Mouse (Mus musculus) lung, embryonic 14.5 days (tissue): Measurements from ENCODE around the gene Ndufv3. TPM values are rescaled to one million over a fixed set of nuclear protein-coding genes. Genes with fewer than 3 reads are reported as not detected.

ENCODE experiments used
- ATAC-seq: fragments of 200-750 bp; cut with Nextera tagmentation; 2 replicates; pipeline ENCODE4 v1.8.0; 2017; ENCODE audit warnings: mild to moderate bottlenecking, moderate TSS enrichment, moderate library complexity; ENCODE audit not compliant: insufficient read depth
- DNase-seq: peaks from one replicate; pipeline ENCODE4 v3.0.0-alpha.2; 2015
- H3K27ac ChIP-seq: fragments of 300-500 bp; sonication (generic); 2 replicates; pipeline ENCODE4 v1.5.1; 2014; ENCODE audit warnings: low read depth, mild to moderate bottlenecking, moderate library complexity
- H3K27me3 ChIP-seq: fragments of 300-500 bp; sonication (generic); 2 replicates; pipeline ENCODE4 v1.6.1; 2014; ENCODE audit warnings: low read length, control low read depth; ENCODE audit not compliant: insufficient read depth
- H3K36me3 ChIP-seq: fragments of 300-500 bp; sonication (generic); 2 replicates; pipeline ENCODE4 v1.6.1; 2014; ENCODE audit warnings: control low read depth; ENCODE audit not compliant: insufficient read depth
- H3K4me1 ChIP-seq: fragments of 300-500 bp; sonication (generic); 2 replicates; pipeline ENCODE4 v1.6.1; 2014; ENCODE audit warnings: antibody characterized with exemption, control low read depth; ENCODE audit not compliant: insufficient read depth
- H3K4me2 ChIP-seq: fragments of 300-500 bp; sonication (generic); 2 replicates; pipeline ENCODE4 v1.6.1; 2014; ENCODE audit warnings: mild to moderate bottlenecking
- H3K4me3 ChIP-seq: fragments of 300-500 bp; sonication (generic); 2 replicates; pipeline ENCODE4 v1.5.1; 2014; ENCODE audit warnings: low read depth, low read length
- H3K9ac ChIP-seq: fragments of 300-500 bp; sonication (generic); 2 replicates; pipeline ENCODE4 v1.6.1; 2014
- H3K9me3 ChIP-seq: fragments of 300-500 bp; sonication (generic); 2 replicates; pipeline ENCODE4 v1.6.1; 2016; ENCODE audit warnings: low read depth, low read length, control low read depth
- CTCF ChIP-seq: IDR thresholded peaks from 2 replicates; pipeline ENCODE4 v1.5.1; 2016; ENCODE audit warnings: antibody characterized with exemption, low read depth
- WGBS: fragments of 180-500 bp; shearing (Covaris S2); extraction: QIAGEN DNeasy Blood & Tissue Kit; methylation state at CpG from one replicate; pipeline ENCODE4 v1.1.7; 2014; 5-methylcytosine and 5-hydroxymethylcytosine counted together
- microRNA-seq: library from miRNA; unstranded; fragments of <30 nt; microRNA quantifications from one replicate; pipeline ENCODE4, GENCODE M21; 2016; ENCODE audit warnings: borderline number of aligned reads
- polyA plus RNA-seq: library from polyadenylated mRNA; unstranded; fragments of >200 nt; fragmentation: Nextera tagmentation; extraction: Ambion mirVana; gene quantifications from 2 replicates; pipeline ENCODE4 v1.2.1, GENCODE M21; 2014

The Ndufv3 gene
- polyA plus RNA-seq, 1 experiment from 2014 or later: 238 TPM

DNA sequence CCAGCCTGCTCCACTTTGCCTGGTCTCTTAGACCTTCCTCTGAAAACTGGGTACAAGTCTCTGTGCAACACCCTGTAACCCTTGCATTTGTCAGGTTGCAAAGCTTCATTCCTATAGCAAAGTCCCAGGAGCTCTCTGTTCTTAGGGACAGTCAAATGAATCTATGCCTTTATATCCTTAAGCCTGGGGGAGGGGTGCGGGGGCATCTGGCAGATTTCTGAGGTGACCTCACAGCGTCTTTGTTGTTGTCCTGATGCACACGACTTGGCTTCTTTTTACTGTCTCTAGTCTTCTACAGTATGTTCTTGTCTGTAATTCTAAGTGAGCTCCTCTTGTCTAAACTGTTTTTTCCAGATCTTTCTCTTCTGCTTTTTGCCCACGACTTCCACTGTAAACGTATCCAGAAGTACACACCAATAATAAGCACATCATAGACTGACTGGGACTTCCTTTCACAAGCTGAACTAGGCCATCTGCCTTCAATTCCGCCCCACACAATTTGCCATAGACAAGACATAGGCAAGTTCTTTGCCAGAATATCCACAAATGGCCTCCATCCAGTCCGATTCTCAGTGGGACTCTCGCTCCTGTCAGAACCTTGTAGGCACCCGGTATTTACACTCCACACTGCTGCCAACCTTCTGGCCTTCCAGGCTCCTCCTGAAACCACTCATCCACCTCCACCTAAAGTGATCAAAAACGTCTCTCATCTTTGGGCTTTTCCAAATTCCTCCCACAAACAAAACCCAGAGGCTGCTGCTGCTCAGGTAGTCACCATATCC is 56.7 kb downstream of the Ndufv3 start:
- Histone ChIP-seq H3K9ac (no peak overlapping the region), H3K27ac (no peak overlapping the region), H3K4me2 (no peak overlapping the region), H3K36me3 (no peaks in the 10 kb centered on the region), H3K4me1 (no peaks in the 10 kb centered on the region), H3K4me3 (no peak overlapping the region), H3K9me3 (no peaks in the 10 kb centered on the region), H3K27me3 (no peaks in the 10 kb centered on the region)
- no peak for TF ChIP-seq CTCF
- WGBS: 73% methylated on average over 10 of the region's 10 CpGs
- ATAC-seq (no peak), DNase-seq (no peak)

DNA sequence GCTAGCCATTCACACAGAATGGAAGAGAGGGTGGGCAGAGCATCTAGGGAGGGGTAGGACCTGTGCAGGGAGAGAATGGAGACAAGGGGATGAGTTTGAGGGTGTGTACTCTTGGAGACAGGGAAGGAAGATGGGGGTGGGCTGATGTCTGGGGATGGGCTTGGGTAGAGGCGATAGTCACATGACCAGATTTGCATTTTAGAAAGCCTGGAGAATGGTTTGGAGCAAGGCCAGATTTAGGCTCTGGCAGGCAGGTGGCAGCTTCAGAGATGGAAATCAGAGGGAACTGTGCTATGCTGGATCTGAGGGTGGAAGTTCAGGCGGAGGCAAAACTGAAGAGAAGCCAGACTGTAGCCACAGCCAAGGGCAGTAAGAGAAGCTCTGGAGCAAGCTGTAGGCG is 60.4 kb downstream of the Ndufv3 start:
- ATAC-seq (no peak), DNase-seq (no peak)
- H3K9me3 ChIP-seq: no peaks in the 10 kb centered on the region
- 68% methylated on average over 3 of the region's 3 CpGs for WGBS
- no peak for TF ChIP-seq CTCF
- no peaks in the 10 kb centered on the region for H3K27me3 ChIP-seq
- no peak overlapping the region for H3K27ac ChIP-seq
- peaks cover 17% of the 10 kb centered on the region; the same call in 1 of the 2 replicates for H3K36me3 ChIP-seq
- H3K4me1 ChIP-seq: no peaks in the 10 kb centered on the region
- H3K4me3 ChIP-seq: no peak overlapping the region
- no peak overlapping the region for H3K9ac ChIP-seq
- H3K4me2 ChIP-seq: no peak overlapping the region

Small RNA genes within 50 kb of the gene (microRNA-seq; reads per million reads assigned to microRNA genes)
- not detected for gene Gm24970

Other genes starting within 250 kb of the Ndufv3 start
- 0.78 and 0.86 TPM in 2 replicates for gene Rsph1, start 242.7 kb upstream of the Ndufv3 start, polyA plus RNA-seq
- gene Slc37a1, start 233.3 kb upstream of the Ndufv3 start, polyA plus RNA-seq: 5.9 and 6.9 TPM in 2 replicates
- gene Pde9a, start 133.9 kb upstream of the Ndufv3 start, polyA plus RNA-seq: 35.8 and 36.7 TPM in 2 replicates
- gene Wdr4, start 135 bp upstream of the Ndufv3 start, polyA plus RNA-seq: 40.5 and 46.3 TPM in 2 replicates
- 53.3 and 54.1 TPM in 2 replicates for gene Pknox1, start 44.6 kb downstream of the Ndufv3 start, polyA plus RNA-seq
- gene Cbs, start 117.1 kb downstream of the Ndufv3 start, polyA plus RNA-seq: 2.5 and 2.7 TPM in 2 replicates
- gene U2af1, start 138.8 kb downstream of the Ndufv3 start, polyA plus RNA-seq: 174 and 202 TPM in 2 replicates
- gene Cryaa, start 157.7 kb downstream of the Ndufv3 start, polyA plus RNA-seq: not detected in 2 replicates